Mouse (Mus musculus) telencephalon, adult 2 months (tissue): ENCODE data around the gene Emp3.
"Not testable (repeated sequence)": the region's sequence is repeated elsewhere in the genome, so short reads cannot be mapped to it uniquely, and the experiment has no call there.

Source experiments
- DNase-seq: peaks from one replicate; pipeline ENCODE4 v3.0.0-alpha.2; 2011; ENCODE audit warnings: low read depth, low spot score

Emp3 gene

DNA sequence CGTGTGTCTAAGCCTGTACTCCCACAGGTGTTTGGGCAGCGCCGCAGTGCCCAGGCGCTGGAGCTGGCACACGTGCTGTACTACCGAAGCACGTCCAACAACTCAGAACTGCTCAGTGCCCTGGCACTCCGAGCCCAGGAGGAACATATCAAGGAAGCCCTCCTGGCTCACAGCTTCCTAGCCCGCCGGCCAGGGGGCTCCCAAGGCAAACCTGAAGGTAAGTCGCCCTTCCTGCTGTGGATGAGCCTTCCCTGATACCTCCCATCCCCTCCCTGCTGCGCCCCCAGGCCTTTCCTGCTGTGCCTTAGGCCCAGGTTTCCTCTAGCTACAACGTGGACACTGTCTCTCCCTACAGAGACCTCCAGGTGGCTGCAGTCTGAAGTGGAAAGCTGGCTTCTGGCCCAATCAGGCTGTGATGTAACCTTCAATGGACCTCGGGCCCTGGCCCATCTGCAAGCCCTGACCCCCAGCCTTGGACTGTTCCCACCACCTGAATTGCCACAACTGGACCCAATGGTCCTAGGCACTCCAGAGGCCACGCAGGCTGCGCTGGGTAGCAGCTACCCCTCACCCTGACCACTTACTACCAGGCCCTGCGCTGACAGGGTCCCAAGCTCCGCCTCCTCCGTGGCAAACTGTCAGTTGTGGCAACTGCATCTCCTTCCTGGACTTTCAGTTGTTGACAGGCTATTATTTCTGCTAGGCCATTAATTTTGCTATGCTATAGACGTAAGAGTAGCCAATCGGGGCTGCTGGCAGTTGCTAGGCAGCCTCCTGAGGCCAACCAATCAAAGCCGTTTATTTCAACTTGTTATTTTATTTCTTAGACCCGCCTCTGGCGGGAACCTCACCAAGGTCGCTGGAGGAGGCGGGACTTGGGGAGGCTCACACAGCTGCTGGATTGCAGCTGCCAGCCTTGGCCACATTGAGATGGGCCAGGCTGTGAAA, 4.9 kb downstream of the Emp3 start:
- peak; percentile 86 for DNase-seq

- DNase-seq = no peak
Measured at GRCm38 (mm10) chr7:45915011-45915410, 6.2 kb downstream of the Emp3 start.

- no peak for DNase-seq
Measured at GRCm38 (mm10) chr7:45914067-45914466, 7.1 kb downstream of the Emp3 start.

- no peak for DNase-seq
Measured at GRCm38 (mm10) chr7:45909145-45909544, 12.1 kb downstream of the Emp3 start.

DNA sequence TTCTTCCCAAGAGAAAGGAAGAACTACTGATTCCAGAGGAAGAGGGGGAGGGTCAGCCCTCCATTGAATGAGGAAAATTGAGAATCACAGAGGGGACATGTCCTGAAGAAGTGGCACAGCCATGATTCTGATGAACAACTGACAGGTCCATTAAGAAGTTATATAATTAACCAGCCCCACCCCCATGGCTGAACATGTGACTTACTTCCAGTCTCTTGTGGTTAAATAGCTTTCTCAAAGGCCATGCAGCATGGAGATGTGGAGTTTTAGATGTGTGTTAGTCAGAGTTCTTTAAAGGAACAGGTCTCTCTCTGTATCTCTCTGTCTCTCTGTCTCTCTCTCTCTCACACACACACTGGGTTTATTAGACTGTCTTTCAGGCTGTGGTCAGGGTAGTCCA, 12.8 kb downstream of the Emp3 start:
- no peak for DNase-seq

DNA sequence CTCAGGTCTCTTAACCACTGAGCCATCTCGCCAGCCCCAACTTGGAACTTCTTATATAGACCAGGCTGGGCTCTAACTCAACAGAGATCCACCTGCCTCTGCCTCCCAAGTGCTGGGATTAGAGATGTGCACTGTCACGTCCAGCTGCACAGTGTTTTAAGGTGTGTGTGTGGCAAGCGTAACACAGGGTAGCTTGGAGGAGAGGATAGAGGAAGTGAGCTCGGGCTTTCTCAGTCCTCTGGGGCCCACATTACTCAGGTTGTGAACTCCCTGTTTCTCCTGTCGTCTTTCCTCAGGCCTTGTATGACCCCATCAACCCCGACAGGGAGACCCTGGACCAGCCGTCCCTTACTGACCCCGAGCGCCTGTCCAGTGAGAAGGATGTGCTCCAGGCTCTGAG, 14.6 kb downstream of the Emp3 start:
- DNase-seq = no peak

- DNase-seq = no peak
Measured at GRCm38 (mm10) chr7:45902481-45903002, 18.7 kb downstream of the Emp3 start.

DNA sequence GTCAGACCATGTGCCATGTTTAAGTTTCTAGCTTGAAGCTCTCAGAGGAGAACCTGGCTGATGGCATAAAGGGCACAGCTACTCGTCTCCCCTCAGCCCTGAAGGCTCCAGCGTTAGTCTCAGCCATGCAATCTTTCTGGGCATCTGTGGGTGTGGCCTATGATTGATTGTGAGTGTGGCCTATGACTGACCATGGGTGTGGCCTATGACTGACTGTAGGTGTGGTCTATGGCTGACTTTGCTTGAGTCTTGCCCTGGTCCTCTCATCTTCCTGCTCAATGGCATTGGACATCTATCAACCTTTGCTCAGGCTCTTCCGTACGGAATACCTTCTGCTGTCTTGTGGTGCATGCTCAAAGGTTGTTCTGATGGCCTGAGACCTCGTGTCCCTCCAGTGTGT, 19.6 kb downstream of the Emp3 start:
- no peak for DNase-seq

DNA sequence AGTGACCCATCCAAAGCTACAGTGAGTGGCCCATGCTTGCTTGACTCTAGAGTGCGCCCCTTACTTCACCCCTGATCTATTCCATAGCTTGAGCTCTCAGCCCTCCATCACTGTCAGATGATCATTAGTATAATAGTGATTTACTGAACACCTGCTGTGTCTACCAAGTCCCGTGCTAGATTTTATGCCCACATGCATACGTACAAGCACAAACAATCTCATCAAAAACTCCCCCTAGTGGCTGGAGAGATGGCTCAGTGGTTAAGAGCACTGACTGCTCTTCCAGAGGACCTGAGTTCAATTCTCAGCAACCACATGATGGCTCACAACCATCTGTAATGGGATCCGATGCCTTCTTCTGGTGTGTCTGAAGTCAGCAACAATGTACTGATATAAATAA, 23.1 kb downstream of the Emp3 start:
- DNase-seq = not testable (repeated sequence)

DNA sequence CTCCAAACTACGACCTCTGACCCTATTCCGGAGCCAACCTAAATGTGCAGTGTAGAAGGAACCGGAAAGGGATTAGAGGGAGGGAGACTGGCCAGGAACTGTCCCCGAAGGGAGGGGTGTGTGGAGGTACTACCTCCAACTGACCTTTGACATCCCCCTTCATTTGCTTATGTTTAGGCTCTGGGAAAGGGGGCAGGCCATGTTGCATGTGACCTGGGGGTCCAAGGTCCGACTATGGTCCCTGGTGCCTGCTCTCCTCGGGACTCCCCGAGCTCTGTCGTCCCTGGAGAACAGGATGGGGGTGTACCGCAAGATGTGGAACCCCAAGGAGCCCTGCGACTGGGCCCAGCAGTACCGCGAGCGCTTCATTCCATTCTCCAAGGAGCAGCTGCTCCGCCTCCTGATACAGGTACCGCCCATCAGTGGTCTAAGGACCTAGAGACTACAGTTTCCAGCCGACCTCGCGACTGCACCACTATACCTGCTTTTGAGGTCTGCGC, 23.9 kb downstream of the Emp3 start:
- peak; percentile 40 for DNase-seq

DNA sequence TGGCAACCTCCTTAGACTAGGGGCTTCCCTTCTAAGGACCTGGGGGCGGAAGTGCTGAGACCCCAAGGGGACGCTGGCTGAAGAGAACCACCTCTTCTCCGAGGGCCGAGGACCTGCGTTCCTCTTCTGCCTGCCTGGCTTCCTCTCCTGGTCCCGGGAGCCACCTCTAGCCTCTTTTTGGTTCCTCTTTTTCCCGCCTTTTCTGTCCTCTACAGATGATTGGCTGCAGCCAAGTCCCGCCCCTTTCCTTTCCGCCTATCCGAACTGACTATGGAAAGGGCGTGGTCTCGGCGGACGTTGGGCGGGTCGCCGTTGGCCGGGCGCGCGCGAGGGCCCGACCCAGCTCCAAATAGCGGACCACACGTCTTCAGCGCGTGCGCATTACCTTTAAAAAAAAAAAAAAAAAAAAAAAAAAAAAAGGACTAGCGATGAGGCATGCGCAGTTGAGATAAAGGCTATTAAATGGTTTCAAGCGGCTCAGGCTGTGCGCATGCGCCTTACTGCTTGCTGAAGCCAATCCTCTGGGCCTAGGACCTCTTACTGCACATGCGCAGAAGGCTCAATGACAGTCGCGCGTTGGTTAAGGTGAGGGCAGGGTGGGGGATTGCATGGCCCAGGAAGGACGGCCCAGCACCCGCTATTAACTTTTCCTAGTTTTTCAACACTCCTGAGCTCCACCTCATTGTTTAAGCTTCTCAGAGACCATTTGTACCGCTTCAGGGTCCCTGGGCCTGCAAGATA, 24.5 kb downstream of the Emp3 start, which contains the start of the genes Syngr4 and Tmem143:
Gene Syngr4, minus strand, starts transcription at position 198 of the 741 bp plus-strand sequence.
Gene Tmem143, plus strand, starts transcription at position 425 of the 741 bp plus-strand sequence.
- DNase-seq = peak; percentile 99

- DNase-seq = no peak
Measured at GRCm38 (mm10) chr7:45895931-45896516, 25.2 kb downstream of the Emp3 start.

DNA sequence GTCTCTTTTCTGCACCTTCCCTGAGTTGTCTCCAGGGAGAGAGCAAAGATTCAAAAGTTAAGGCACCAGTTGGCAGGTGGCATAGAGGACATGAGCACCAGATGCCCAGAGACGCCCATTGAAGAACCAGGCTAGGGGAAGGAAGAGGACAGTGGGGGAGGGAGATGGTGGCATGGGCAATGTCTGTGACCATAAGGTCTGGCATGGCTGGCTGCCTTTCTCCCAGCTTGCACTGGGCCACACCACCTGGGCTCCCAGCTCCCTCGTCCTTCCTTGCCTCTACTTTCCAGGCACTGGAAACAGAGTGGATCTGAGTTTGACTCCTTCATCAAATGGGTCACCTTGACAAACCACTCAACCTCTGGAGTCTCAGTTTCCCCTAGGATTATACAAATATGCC, 28.6 kb downstream of the Emp3 start:
- no peak for DNase-seq

DNA sequence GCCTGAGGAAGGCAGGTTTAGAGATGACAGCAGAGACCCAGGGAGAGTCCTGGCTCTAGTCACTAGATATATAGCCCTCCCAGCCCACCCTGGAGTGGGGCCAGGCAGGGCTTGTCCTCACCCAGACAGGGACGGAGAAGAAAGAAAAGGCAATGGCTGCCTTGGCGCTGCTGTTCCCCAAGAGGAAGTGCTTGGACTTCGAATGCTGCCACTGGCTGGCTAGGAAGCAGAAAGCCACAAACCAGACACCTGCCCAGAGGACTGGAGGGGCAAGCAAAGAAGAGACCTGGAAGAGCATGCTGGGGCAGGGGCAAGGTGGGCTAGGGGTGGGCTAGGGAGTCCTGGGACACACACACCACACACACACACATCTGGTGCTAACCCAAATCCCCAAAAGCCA, 34.0 kb downstream of the Emp3 start:
- DNase-seq = no peak

DNA sequence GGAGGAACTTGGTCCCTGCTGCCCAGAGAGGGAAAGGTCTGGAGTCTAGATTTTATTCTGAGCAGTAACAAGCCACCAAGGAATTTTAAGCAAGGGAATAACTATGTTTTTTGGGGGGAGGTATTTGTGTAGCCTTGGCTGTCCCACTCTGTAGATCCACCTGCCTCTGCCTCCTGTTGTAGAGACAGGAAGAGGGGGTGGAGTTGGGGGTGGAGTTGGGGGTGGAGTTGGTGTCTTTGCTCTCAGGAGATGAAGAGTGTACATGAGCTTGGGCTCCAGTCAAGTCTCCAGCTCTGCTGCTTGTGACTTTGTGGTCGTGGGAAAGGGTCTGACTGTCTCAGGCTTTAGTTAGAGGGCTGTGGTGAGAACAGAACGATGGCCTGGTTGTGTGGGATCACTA, 40.2 kb downstream of the Emp3 start:
- no peak for DNase-seq

- DNase-seq = no peak
Measured at GRCm38 (mm10) chr7:45880531-45880930, 40.7 kb downstream of the Emp3 start.

GRCm38 (mm10) chr7:45878278-45878677, 42.9 kb downstream of the Emp3 start, which contains the start of gene Grin2d:
TSS of gene Grin2d (minus strand) at chr7:45878378.
- not testable (repeated sequence) for DNase-seq

GRCm38 (mm10) chr7:45876895-45877294, 44.3 kb downstream of the Emp3 start:
- DNase-seq = no peak

GRCm38 (mm10) chr7:45873061-45873947, 47.9 kb downstream of the Emp3 start:
- DNase-seq = no peak

GRCm38 (mm10) chr7:45872624-45873023, 48.6 kb downstream of the Emp3 start, which contains the start of gene Kdelr1:
TSS of gene Kdelr1 (plus strand) at chr7:45872772.
- peak; percentile 65 for DNase-seq
